21 mouse cellular contexts compared by ENCODE assay signal in genomic region chr10:117747711-117748110, GRCm38 (mm10). TPM values are rescaled to one million over a fixed set of nuclear protein-coding genes. Genes with fewer than 3 reads are reported as not detected.
A peak's percentile ranks its signal among the peaks of the same experiment; 100 is the strongest.
DNase-seq lines count a peak whose midpoint lies in the region; ATAC-seq and TF ChIP-seq lines count a peak whose summit lies in the region.
"Had no signal": no experiment of that assay in that cellular context is flagged by ENCODE, and none has a peak within 500 bp of the region (broad histone marks: within the 10 kb centered on the region; RNA-seq: fewer than 3 reads in every experiment).

No protein-coding gene starts in this region.

- no peak for TF ChIP-seq CTCF in spleen, adult 2 months (IDR thresholded peaks at IDR 0.05; ENCODE audit: extremely low read depth, insufficient read depth, insufficient read length, insufficient replicate concordance)
- no peak for TF ChIP-seq CTCF in small intestine, adult 2 months (IDR thresholded peaks at IDR 0.05; ENCODE audit: extremely low read depth, insufficient read length, insufficient replicate concordance, low read depth, low read length)

- H3K36me3 ChIP-seq in kidney, embryonic 15.5 days = peaks cover 42% of the 10 kb centered on the region
- H3K36me3 ChIP-seq in spleen, adult 2 months (ENCODE audit: control insufficient read depth, insufficient read depth, low read length) = peaks cover 9% of the 10 kb centered on the region
- H3K36me3 ChIP-seq in small intestine, adult 2 months (ENCODE audit: control insufficient read depth, insufficient read depth, low read length) = peaks cover 21% of the 10 kb centered on the region

- no peak for ATAC-seq in kidney, embryonic 15.5 days (replicated peaks; ENCODE audit: low FRiP score)
- ATAC-seq: activated CD4-positive, CD25-positive, alpha-beta regulatory T cell, adult 4 months; forebrain, embryonic 13.5 days; inflammation-experienced regulatory T-cells, adult 6 months; Patski had no signal

- H3K27me3 ChIP-seq in kidney, embryonic 15.5 days = no peaks in the 10 kb centered on the region
- H3K27me3 ChIP-seq in spleen, adult 2 months (ENCODE audit: control insufficient read depth, insufficient read depth, low read length) = no peaks in the 10 kb centered on the region
- no peaks in the 10 kb centered on the region for H3K27me3 ChIP-seq in small intestine, adult 2 months (ENCODE audit: control insufficient read depth, insufficient read depth, low read length)
- H3K27me3 ChIP-seq: forebrain, embryonic 13.5 days; midbrain, embryonic 12.5 days; neural tube, embryonic 15.5 days; Patski had no signal

- no peak overlapping the region for H3K9ac ChIP-seq in kidney, embryonic 15.5 days
- H3K9ac ChIP-seq: forebrain, embryonic 13.5 days; hindbrain, embryonic 14.5 days; midbrain, embryonic 12.5 days; neural tube, embryonic 15.5 days had no signal

- H3K4me2 ChIP-seq in kidney, embryonic 15.5 days = no peak overlapping the region
- H3K4me2 ChIP-seq: forebrain, embryonic 13.5 days; hindbrain, embryonic 14.5 days; midbrain, embryonic 12.5 days; neural tube, embryonic 15.5 days had no signal

- no peaks in the 10 kb centered on the region for H3K9me3 ChIP-seq in kidney, embryonic 15.5 days (replicated peaks)
- H3K9me3 ChIP-seq: forebrain, embryonic 13.5 days; midbrain, embryonic 12.5 days; neural tube, embryonic 15.5 days had no signal

- H3K4me1 ChIP-seq in kidney, embryonic 15.5 days = peaks cover 7% of the 10 kb centered on the region
- H3K4me1 ChIP-seq in spleen, adult 2 months (ENCODE audit: control insufficient read depth, insufficient read depth, insufficient read length) = peaks cover 6% of the 10 kb centered on the region; the same call in 1 of the 2 replicates
- H3K4me1 ChIP-seq in small intestine, adult 2 months (ENCODE audit: control insufficient read depth, insufficient read depth, insufficient read length, low read length) = no peaks in the 10 kb centered on the region

- 93% methylated on average over 7 of the region's 7 CpGs for WGBS in kidney, embryonic 15.5 days
- WGBS in spleen, adult 2 months = 77% methylated on average over 7 of the region's 7 CpGs
- 92% methylated on average over 7 of the region's 7 CpGs for WGBS in small intestine, adult 2 months

- DNase-seq in kidney, adult 8-10 months = no peak
- DNase-seq in spleen, adult 2 months (ENCODE audit: low read depth in 1 of 2, low spot score in 2 of 2) = no peak
- DNase-seq in spleen, adult 12 weeks (ENCODE audit: low spot score) = no peak
- DNase-seq in R1 (ENCODE audit: low read depth, low spot score) = peak; percentile 67
- no peak for DNase-seq in cerebellum, postnatal 25 days
- DNase-seq: adrenal gland, adult 8-10 months; cerebellum, postnatal 14 days; gastrocnemius, adult 2 months; heart, postnatal 4 days; lung, adult 2 months had no signal

- no peak overlapping the region for H3K4me3 ChIP-seq in kidney, embryonic 15.5 days (replicated peaks)
- H3K4me3 ChIP-seq in spleen, adult 2 months (ENCODE audit: extremely low read depth, insufficient read depth, insufficient read length) = no peak overlapping the region
- H3K4me3 ChIP-seq in small intestine, adult 2 months (ENCODE audit: low read depth, low read length) = no peak overlapping the region
- H3K4me3 ChIP-seq: forebrain, embryonic 13.5 days; gastrocnemius, adult 2 months; layer of hippocampus, adult 2 months; midbrain, embryonic 12.5 days; neural tube, embryonic 15.5 days had no signal

- peak overlapping the region; percentile 25; the same call in 1 of the 2 replicates for H3K27ac ChIP-seq in kidney, embryonic 15.5 days
- H3K27ac ChIP-seq in spleen, adult 2 months (ENCODE audit: insufficient read depth, low read length) = peak overlapping the region; percentile 59; the same call in 1 of the 2 replicates
- H3K27ac ChIP-seq in small intestine, adult 2 months (ENCODE audit: insufficient read depth, low read depth, low read length) = peak overlapping the region; percentile 34; the same call in 1 of the 2 replicates
- H3K27ac ChIP-seq: forebrain, embryonic 13.5 days; gastrocnemius, adult 2 months; hindbrain, embryonic 14.5 days; layer of hippocampus, adult 2 months; midbrain, embryonic 12.5 days; neural tube, embryonic 15.5 days; stomach, postnatal 0 days had no signal

- no peak for TF ChIP-seq POLR2A in spleen, adult 2 months (IDR thresholded peaks at IDR 0.05; ENCODE audit: low read depth, low read length)
- TF ChIP-seq POLR2A in small intestine, adult 2 months (IDR thresholded peaks at IDR 0.05; ENCODE audit: low read depth, low read length) = no peak

RNA-seq across cellular contexts. Expression of gene Slc35e3, which starts 1.5 kb away (rescaled TPM):
- 14.8 and 15.0 TPM in 2 replicates for polyA plus RNA-seq in kidney, embryonic 15.5 days (2015; fragmentation: Nextera tagmentation; extraction: Ambion mirVana)
- 5.6 and 7.4 TPM in 2 replicates for polyA plus RNA-seq in spleen, adult 2 months (2012; rRNA removed)
- polyA plus RNA-seq in small intestine, adult 2 months (2012; rRNA removed) = 6.2 and 7.4 TPM in 2 replicates

RNA-seq across cellular contexts. Expression of gene Mdm2, which starts 37.2 kb away (rescaled TPM):
- 47.4 and 49.7 TPM in 2 replicates for polyA plus RNA-seq in kidney, embryonic 15.5 days (2015; fragmentation: Nextera tagmentation; extraction: Ambion mirVana)
- 37.2 and 52.6 TPM in 2 replicates for polyA plus RNA-seq in spleen, adult 2 months (2012; rRNA removed)
- polyA plus RNA-seq in small intestine, adult 2 months (2012; rRNA removed) = 16.2 and 39.2 TPM in 2 replicates

RNA-seq across cellular contexts. Expression of gene Nup107, which starts 44.8 kb away (rescaled TPM):
- 65.3 and 69.0 TPM in 2 replicates for polyA plus RNA-seq in kidney, embryonic 15.5 days (2015; fragmentation: Nextera tagmentation; extraction: Ambion mirVana)
- 5.8 and 6.0 TPM in 2 replicates for polyA plus RNA-seq in spleen, adult 2 months (2012; rRNA removed)
- polyA plus RNA-seq in small intestine, adult 2 months (2012; rRNA removed) = 1.3 and 3.1 TPM in 2 replicates
